Mouse (Mus musculus): ENCODE results near the gene Hist4h4.

Hist4h4 gene

GRCm38 (mm10) chr6:136803739-136804633 lies at the start of gene Hist4h4:
Hist4h4 (minus strand) TSS chr6:136804415.
- peak; percentile 98 for DNase-seq (ENCODE audit: low read depth, low spot score)

GRCm38 (mm10) chr6:136852762-136853161 lies 48.5 kb upstream of the Hist4h4 start:
- peak; percentile 34 for DNase-seq (ENCODE audit: low read depth, low spot score)

GRCm38 (mm10) chr6:136852348-136852747 lies 48.1 kb upstream of the Hist4h4 start:
- DNase-seq (ENCODE audit: low read depth, low spot score): no peak

GRCm38 (mm10) chr6:136850267-136850666 lies 46.1 kb upstream of the Hist4h4 start:
- no peak for DNase-seq (ENCODE audit: low read depth, low spot score)

GRCm38 (mm10) chr6:136848971-136849370 lies 44.8 kb upstream of the Hist4h4 start:
- DNase-seq (ENCODE audit: low read depth, low spot score): no peak

- DNase-seq (ENCODE audit: low read depth, low spot score): no peak
Observed at GRCm38 (mm10) chr6:136848399-136848798, 44.2 kb upstream of the Hist4h4 start.

GRCm38 (mm10) chr6:136847790-136848189 lies 43.6 kb upstream of the Hist4h4 start:
- no peak for DNase-seq (ENCODE audit: low read depth, low spot score)

- DNase-seq (ENCODE audit: low read depth, low spot score): no peak
Observed at GRCm38 (mm10) chr6:136847267-136847666, 43.1 kb upstream of the Hist4h4 start.

- no peak for DNase-seq (ENCODE audit: low read depth, low spot score)
Observed at GRCm38 (mm10) chr6:136845706-136846480, 41.7 kb upstream of the Hist4h4 start.

GRCm38 (mm10) chr6:136844903-136845302 lies 40.7 kb upstream of the Hist4h4 start:
- DNase-seq (ENCODE audit: low read depth, low spot score): no peak

- no peak for DNase-seq (ENCODE audit: low read depth, low spot score)
Observed at GRCm38 (mm10) chr6:136837323-136837722, 33.1 kb upstream of the Hist4h4 start.

GRCm38 (mm10) chr6:136835352-136835751 lies 31.1 kb upstream of the Hist4h4 start, which contains the start of gene Smco3:
Smco3 (minus strand) TSS chr6:136835452.
- no peak for DNase-seq (ENCODE audit: low read depth, low spot score)

- no peak for DNase-seq (ENCODE audit: low read depth, low spot score)
Observed at GRCm38 (mm10) chr6:136831712-136832111, 27.5 kb upstream of the Hist4h4 start.

GRCm38 (mm10) chr6:136828681-136829080 lies 24.5 kb upstream of the Hist4h4 start:
- no peak for DNase-seq (ENCODE audit: low read depth, low spot score)

GRCm38 (mm10) chr6:136827881-136828561 lies 23.8 kb upstream of the Hist4h4 start, which contains the start of gene Wbp11:
Wbp11 (minus strand) TSS chr6:136828233.
- DNase-seq (ENCODE audit: low read depth, low spot score): peak; percentile 97

GRCm38 (mm10) chr6:136827516-136827880 lies 23.3 kb upstream of the Hist4h4 start, which contains the start of gene BC049715:
BC049715 (plus strand) TSS chr6:136827626.
- no peak for DNase-seq (ENCODE audit: low read depth, low spot score)

GRCm38 (mm10) chr6:136827116-136827515 lies 22.9 kb upstream of the Hist4h4 start:
- DNase-seq (ENCODE audit: low read depth, low spot score): no peak

- DNase-seq (ENCODE audit: low read depth, low spot score): no peak
Observed at GRCm38 (mm10) chr6:136824987-136825386, 20.8 kb upstream of the Hist4h4 start.

- DNase-seq (ENCODE audit: low read depth, low spot score): no peak
Observed at GRCm38 (mm10) chr6:136821086-136821485, 16.9 kb upstream of the Hist4h4 start.

GRCm38 (mm10) chr6:136820381-136820780 lies 16.2 kb upstream of the Hist4h4 start:
- DNase-seq (ENCODE audit: low read depth, low spot score): no peak

- DNase-seq (ENCODE audit: low read depth, low spot score): no peak
Observed at GRCm38 (mm10) chr6:136817549-136817948, 13.3 kb upstream of the Hist4h4 start.

GRCm38 (mm10) chr6:136816826-136817225 lies 12.6 kb upstream of the Hist4h4 start:
- DNase-seq (ENCODE audit: low read depth, low spot score): no peak
